In the genomic region with DNA sequence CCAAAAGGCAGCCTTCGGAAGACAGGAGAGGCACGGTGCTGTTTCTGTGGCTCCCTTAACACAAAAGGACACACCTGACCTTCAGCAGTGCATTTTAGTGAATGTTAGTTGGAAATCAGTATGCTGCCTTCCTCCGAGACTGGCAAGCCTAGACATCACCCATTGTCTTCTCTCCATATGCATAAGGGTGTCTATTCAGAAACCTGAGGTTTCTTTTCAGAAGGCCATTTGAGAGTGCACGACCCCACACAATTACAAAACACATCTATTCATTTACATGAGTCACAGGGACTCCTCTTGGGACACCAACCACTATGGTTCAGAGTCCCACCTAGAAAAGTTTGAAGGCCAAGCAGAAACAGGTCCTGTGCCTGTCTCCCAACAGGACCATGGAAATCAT, we compare ENCODE assay signal across 22 mouse cellular contexts.
DNase-seq lines count a peak whose midpoint lies in the region; ATAC-seq and TF ChIP-seq lines count a peak whose summit lies in the region.
"Had no signal": no experiment of that assay in that cellular context is flagged by ENCODE, and none has a peak within 500 bp of the region (broad histone marks: within the 10 kb centered on the region; RNA-seq: fewer than 3 reads in every experiment).

No protein-coding gene starts in this region.

- peak overlapping the region; percentile 42 for H3K27ac ChIP-seq in forebrain, embryonic 12.5 days
- no peak overlapping the region for H3K27ac ChIP-seq in forebrain, embryonic 14.5 days (ENCODE audit: low read depth, low read length)
- 0 out of 2 replicates have a peak overlapping the region, but pooled peaks have one; percentile 74 for H3K27ac ChIP-seq in hindbrain, embryonic 14.5 days
- no peak overlapping the region for H3K27ac ChIP-seq in hindbrain, postnatal 0 days
- H3K27ac ChIP-seq: embryonic facial prominence, embryonic 10.5 days; heart, embryonic 13.5 days had no signal

- no peak overlapping the region for H3K4me2 ChIP-seq in forebrain, embryonic 12.5 days
- no peak overlapping the region for H3K4me2 ChIP-seq in forebrain, embryonic 14.5 days (ENCODE audit: low read length)
- H3K4me2 ChIP-seq in hindbrain, embryonic 14.5 days (replicated peaks) = no peak overlapping the region
- H3K4me2 ChIP-seq in hindbrain, postnatal 0 days (ENCODE audit: low read depth, low read length) = no peak overlapping the region

- H3K4me1 ChIP-seq in forebrain, embryonic 12.5 days = peaks cover 34% of the 10 kb centered on the region
- H3K4me1 ChIP-seq in forebrain, embryonic 14.5 days (ENCODE audit: control insufficient read depth, insufficient read depth, low read length) = peaks cover 14% of the 10 kb centered on the region; the same call in 1 of the 2 replicates
- peaks cover 19% of the 10 kb centered on the region for H3K4me1 ChIP-seq in hindbrain, embryonic 14.5 days (replicated peaks; ENCODE audit: control insufficient read depth, insufficient read depth, low read length)
- no peaks in the 10 kb centered on the region for H3K4me1 ChIP-seq in hindbrain, postnatal 0 days (ENCODE audit: insufficient read depth, low read length)
- peaks cover 63% of the 10 kb centered on the region for H3K4me1 ChIP-seq in E14TG2a.4 (replicated peaks; ENCODE audit: low read depth, low read length)

- H3K4me3 ChIP-seq in forebrain, embryonic 12.5 days (replicated peaks) = no peak overlapping the region
- no peak overlapping the region for H3K4me3 ChIP-seq in forebrain, embryonic 14.5 days (ENCODE audit: low read depth, low read length)
- H3K4me3 ChIP-seq in hindbrain, embryonic 14.5 days (replicated peaks; ENCODE audit: low read length) = no peak overlapping the region
- no peak overlapping the region for H3K4me3 ChIP-seq in hindbrain, postnatal 0 days (ENCODE audit: low read length)
- H3K4me3 ChIP-seq in E14TG2a.4 (replicated peaks; ENCODE audit: low read length) = peak overlapping the region; percentile 1
- H3K4me3 ChIP-seq: embryonic facial prominence, embryonic 10.5 days; heart, embryonic 13.5 days; hindbrain, embryonic 15.5 days had no signal

- no peak for TF ChIP-seq CTCF in hindbrain, postnatal 0 days (IDR thresholded peaks at IDR 0.05; ENCODE audit: low read depth)
- no peak for TF ChIP-seq CTCF in E14TG2a.4 (conservative IDR thresholded peaks at IDR 0.05; ENCODE audit: low read length)

- no peaks in the 10 kb centered on the region for H3K36me3 ChIP-seq in forebrain, embryonic 12.5 days (replicated peaks)
- no peaks in the 10 kb centered on the region for H3K36me3 ChIP-seq in forebrain, embryonic 14.5 days (ENCODE audit: control insufficient read depth, insufficient read depth, low read length)
- H3K36me3 ChIP-seq in hindbrain, embryonic 14.5 days (replicated peaks; ENCODE audit: control insufficient read depth, insufficient read depth) = no peaks in the 10 kb centered on the region
- no peaks in the 10 kb centered on the region for H3K36me3 ChIP-seq in hindbrain, postnatal 0 days (ENCODE audit: insufficient read depth, low read length)
- no peaks in the 10 kb centered on the region for H3K36me3 ChIP-seq in E14TG2a.4 (ENCODE audit: insufficient read depth, low read length)
- H3K36me3 ChIP-seq: embryonic facial prominence, embryonic 10.5 days; G1E; heart, embryonic 13.5 days; hindbrain, embryonic 15.5 days had no signal

- ATAC-seq in forebrain, embryonic 12.5 days (ENCODE audit: low FRiP score) = no peak
- ATAC-seq in forebrain, embryonic 14.5 days = no peak
- ATAC-seq in hindbrain, embryonic 14.5 days (ENCODE audit: low FRiP score) = no peak
- ATAC-seq in hindbrain, postnatal 0 days = no peak
- ATAC-seq: activated CD4-positive, CD25-positive, alpha-beta regulatory T cell, adult 4 months; CD4-positive, CD25-positive, alpha-beta regulatory T cell, adult 4 months had no signal

- H3K9me3 ChIP-seq in forebrain, embryonic 12.5 days = no peaks in the 10 kb centered on the region
- H3K9me3 ChIP-seq in forebrain, embryonic 14.5 days (replicated peaks; ENCODE audit: control insufficient read depth, low read length) = no peaks in the 10 kb centered on the region
- H3K9me3 ChIP-seq in hindbrain, embryonic 14.5 days (ENCODE audit: control insufficient read depth, low read length) = no peaks in the 10 kb centered on the region
- H3K9me3 ChIP-seq in hindbrain, postnatal 0 days (ENCODE audit: low read length) = no peaks in the 10 kb centered on the region
- peaks cover 28% of the 10 kb centered on the region for H3K9me3 ChIP-seq in E14TG2a.4 (ENCODE audit: low read length)
- H3K9me3 ChIP-seq: G1E; heart, embryonic 13.5 days; hindbrain, embryonic 15.5 days had no signal

- H3K9ac ChIP-seq in forebrain, embryonic 12.5 days = no peak overlapping the region
- H3K9ac ChIP-seq in forebrain, embryonic 14.5 days (ENCODE audit: low read length) = no peak overlapping the region
- H3K9ac ChIP-seq in hindbrain, embryonic 14.5 days = no peak overlapping the region
- no peak overlapping the region for H3K9ac ChIP-seq in hindbrain, postnatal 0 days (replicated peaks; ENCODE audit: low read length)
- H3K9ac ChIP-seq: forebrain, postnatal 0 days; heart, embryonic 13.5 days; hindbrain, embryonic 15.5 days had no signal

- peaks cover 43% of the 10 kb centered on the region for H3K27me3 ChIP-seq in forebrain, embryonic 12.5 days
- H3K27me3 ChIP-seq in forebrain, embryonic 14.5 days (replicated peaks; ENCODE audit: control insufficient read depth, insufficient read depth, low read length) = peaks cover 8% of the 10 kb centered on the region; the same call in 1 of the 2 replicates
- no peaks in the 10 kb centered on the region for H3K27me3 ChIP-seq in hindbrain, embryonic 14.5 days (ENCODE audit: control insufficient read depth, insufficient read depth, low read length)
- no peaks in the 10 kb centered on the region for H3K27me3 ChIP-seq in hindbrain, postnatal 0 days (ENCODE audit: insufficient read depth, low read length)
- no peaks in the 10 kb centered on the region for H3K27me3 ChIP-seq in E14TG2a.4 (ENCODE audit: insufficient read depth, low read length)
- H3K27me3 ChIP-seq: heart, embryonic 13.5 days; hindbrain, embryonic 15.5 days had no signal

- no peak for DNase-seq in forebrain, embryonic 14.5 days (ENCODE audit: low spot score)
- no peak for DNase-seq in hindbrain, embryonic 14.5 days (ENCODE audit: low spot score)
- no peak for DNase-seq in hindbrain, postnatal 0 days (ENCODE audit: low spot score)
- DNase-seq in R1 (ENCODE audit: low read depth, low spot score) = peak; percentile 56
- DNase-seq in adrenal gland, adult 8-10 months = no peak
- no peak for DNase-seq in retina, postnatal 1 day
- DNase-seq: adrenal gland, postnatal 36 days; B cell, adult 2 months; cerebellum, adult 2 months; cerebellum, postnatal 10 days; forebrain, postnatal 0 days; gastrocnemius, postnatal 14 days; heart, postnatal 36 days; kidney, adult 11 months had no signal

- 57% methylated on average over 4 of the region's 4 CpGs for WGBS in forebrain, embryonic 12.5 days
- WGBS in forebrain, embryonic 14.5 days = 61% methylated on average over 4 of the region's 4 CpGs
- 43% methylated on average over 4 of the region's 4 CpGs for WGBS in hindbrain, embryonic 14.5 days
- WGBS in hindbrain, postnatal 0 days = 43% methylated on average over 4 of the region's 4 CpGs

Comparison
In these comparisons a context has a peak if more than half of its experiments do, and no peak if none do; other contexts are left out.
1. H3K27ac ChIP-seq: peak in forebrain, embryonic 12.5 days (single experiment) and hindbrain, embryonic 14.5 days (single experiment); none in forebrain, embryonic 14.5 days (single experiment) and hindbrain, postnatal 0 days (single experiment).